Mouse (Mus musculus) kidney, postnatal 0 days (tissue): ENCODE measurements around the gene Map3k13. TPM values are rescaled to one million over a fixed set of nuclear protein-coding genes. Genes with fewer than 3 reads are reported as not detected.

Experiments
- ATAC-seq: fragments of 200-750 bp; cut with Nextera tagmentation; replicated peaks from 2 replicates; pipeline ENCODE4 v1.8.0; 2017; ENCODE audit warnings: low read depth, moderate number of reproducible peaks, moderate TSS enrichment, moderate library complexity; ENCODE audit not compliant: low FRiP score
- DNase-seq: peaks from one replicate; pipeline ENCODE4 v3.0.0-alpha.2; 2016; ENCODE audit warnings: low spot score
- H3K27ac ChIP-seq: fragments of 300-500 bp; sonication (generic); 2 replicates; pipeline ENCODE4 v1.5.1; 2014; ENCODE audit warnings: mild to moderate bottlenecking
- H3K27me3 ChIP-seq: fragments of 300-500 bp; sonication (generic); 2 replicates; pipeline ENCODE4 v1.6.1; 2014; ENCODE audit warnings: low read length, mixed read lengths; ENCODE audit not compliant: insufficient read depth
- H3K36me3 ChIP-seq: fragments of 300-500 bp; sonication (generic); 2 replicates; pipeline ENCODE4 v1.6.1; 2014; ENCODE audit warnings: low read length, mixed read lengths; ENCODE audit not compliant: insufficient read depth
- H3K4me1 ChIP-seq: fragments of 300-500 bp; sonication (generic); replicated peaks from 2 replicates; pipeline ENCODE4 v1.6.1; 2014; ENCODE audit warnings: antibody characterized with exemption, low read length, mixed read lengths; ENCODE audit not compliant: insufficient read depth
- H3K4me2 ChIP-seq: fragments of 300-500 bp; sonication (generic); 2 replicates; pipeline ENCODE4 v1.6.1; 2014; ENCODE audit warnings: mild to moderate bottlenecking, low read length, moderate library complexity, mixed read lengths
- H3K4me3 ChIP-seq: fragments of 300-500 bp; sonication (generic); replicated peaks from 2 replicates; pipeline ENCODE4 v1.5.1; 2014; ENCODE audit warnings: low read depth, low read length
- H3K9ac ChIP-seq: fragments of 300-500 bp; sonication (generic); 2 replicates; pipeline ENCODE4 v1.6.1; 2014; ENCODE audit warnings: low read depth, low read length
- H3K9me3 ChIP-seq: fragments of 300-500 bp; sonication (generic); replicated peaks from 2 replicates; pipeline ENCODE4 v1.6.1; 2016; ENCODE audit warnings: low read length, inconsistent platforms, mixed read lengths
- CTCF ChIP-seq: IDR thresholded peaks from 2 replicates; pipeline ENCODE4 v1.5.1; 2016; ENCODE audit warnings: antibody characterized with exemption, low read depth, mild to moderate bottlenecking, moderate library complexity
- WGBS: fragments of 180-500 bp; shearing (Covaris S2); extraction: QIAGEN DNeasy Blood & Tissue Kit; methylation state at CpG from one replicate; pipeline ENCODE4 v1.1.7; 2014; 5-methylcytosine and 5-hydroxymethylcytosine counted together
- polyA plus RNA-seq: library from polyadenylated mRNA; unstranded; fragments of >200 nt; fragmentation: Nextera tagmentation; extraction: Ambion mirVana; gene quantifications from 2 replicates; pipeline ENCODE4 v1.2.1, GENCODE M21; 2015

Map3k13 gene
- polyA plus RNA-seq, 1 experiment from 2014 or later, result 0.53 TPM

DNA sequence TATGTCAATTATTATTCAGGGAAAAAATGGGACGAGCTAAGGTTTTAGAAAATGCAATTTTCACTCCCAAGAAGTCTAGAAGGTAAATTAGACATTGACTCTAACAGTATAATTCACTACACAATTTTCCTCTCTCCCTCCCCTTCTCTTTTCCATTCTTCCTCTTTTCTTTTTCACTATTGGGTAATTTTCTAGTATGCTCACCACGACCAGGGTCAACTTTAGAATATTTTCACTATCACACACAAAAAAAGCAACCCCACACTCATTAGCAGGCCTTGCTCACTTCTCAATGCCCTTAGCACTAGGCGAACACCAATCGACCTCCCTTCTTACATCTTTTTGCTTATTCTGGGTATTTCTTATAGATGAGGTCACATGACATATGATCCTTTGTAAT is 54.7 kb downstream of the Map3k13 start:
- DNase-seq, result no peak
- Histone ChIP-seq H3K4me3 (no peak overlapping the region), H3K9me3 (no peaks in the 10 kb centered on the region), H3K4me2 (no peak overlapping the region), H3K4me1 (no peaks in the 10 kb centered on the region), H3K27ac (no peak overlapping the region), H3K36me3 (no peaks in the 10 kb centered on the region), H3K9ac (no peak overlapping the region), H3K27me3 (no peaks in the 10 kb centered on the region)
- ATAC-seq, result no peak
- TF ChIP-seq CTCF, result no peak
- WGBS, result 87% methylated on average over 4 of the region's 4 CpGs

DNA sequence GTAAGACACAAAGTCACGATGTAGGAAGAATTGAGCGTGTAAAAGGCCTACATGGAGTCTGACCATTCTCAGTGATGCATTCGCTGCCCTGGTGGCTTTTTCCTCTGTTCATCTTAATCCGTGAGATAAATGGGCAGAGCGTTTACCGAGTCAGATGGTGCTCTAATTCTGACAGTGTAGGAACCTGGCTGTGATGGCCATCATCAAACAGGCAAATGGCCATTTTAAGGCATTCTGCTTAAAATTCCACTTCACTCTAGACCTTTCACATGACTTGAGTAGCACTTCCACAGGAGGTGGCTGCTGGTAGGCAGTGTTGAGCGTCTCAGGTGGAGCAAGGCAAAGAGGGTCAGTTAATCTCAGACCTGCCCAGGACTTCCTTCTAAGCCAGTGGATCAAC is 58.2 kb downstream of the Map3k13 start:
- Histone ChIP-seq H3K9ac (no peak overlapping the region), H3K4me3 (no peak overlapping the region), H3K4me1 (no peaks in the 10 kb centered on the region), H3K27me3 (no peaks in the 10 kb centered on the region), H3K27ac (no peak overlapping the region), H3K36me3 (no peaks in the 10 kb centered on the region), H3K4me2 (no peak overlapping the region), H3K9me3 (no peaks in the 10 kb centered on the region)
- DNase-seq (no peak), ATAC-seq (no peak)
- TF ChIP-seq CTCF, result no peak
- WGBS, result 93% methylated on average over 7 of the region's 7 CpGs

DNA sequence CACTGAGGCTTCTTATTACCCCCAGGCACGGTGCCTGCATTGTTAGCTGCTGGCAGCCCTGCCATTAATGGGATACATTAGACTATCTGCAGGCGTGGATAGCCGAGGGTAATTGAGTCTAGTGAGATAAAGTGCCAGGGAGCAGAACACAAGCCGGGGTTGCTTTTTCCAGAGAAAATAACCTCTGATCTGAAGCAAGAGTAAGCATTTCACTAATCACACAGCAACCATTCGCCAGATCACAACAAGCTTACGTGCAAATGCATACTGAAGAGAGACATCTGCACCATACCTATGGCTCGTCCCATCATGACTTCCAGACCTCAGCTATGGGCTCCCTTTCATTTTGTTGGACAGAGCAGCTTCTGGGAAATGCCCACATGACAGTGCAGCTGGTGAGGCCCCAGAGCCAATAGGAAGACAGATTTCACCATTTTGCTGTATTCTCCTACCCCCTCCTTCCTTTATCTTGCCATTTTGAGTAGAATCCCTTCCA is 59.3 kb downstream of the Map3k13 start:
- 59% methylated on average over 7 of the region's 7 CpGs for WGBS
- Histone ChIP-seq H3K9me3 (no peaks in the 10 kb centered on the region), H3K4me1 (no peaks in the 10 kb centered on the region), H3K4me3 (no peak overlapping the region), H3K9ac (no peak overlapping the region), H3K36me3 (no peaks in the 10 kb centered on the region), H3K27me3 (no peaks in the 10 kb centered on the region), H3K27ac (no peak overlapping the region), H3K4me2 (no peak overlapping the region)
- DNase-seq (no peak), ATAC-seq (no peak)
- TF ChIP-seq CTCF, result no peak

DNA sequence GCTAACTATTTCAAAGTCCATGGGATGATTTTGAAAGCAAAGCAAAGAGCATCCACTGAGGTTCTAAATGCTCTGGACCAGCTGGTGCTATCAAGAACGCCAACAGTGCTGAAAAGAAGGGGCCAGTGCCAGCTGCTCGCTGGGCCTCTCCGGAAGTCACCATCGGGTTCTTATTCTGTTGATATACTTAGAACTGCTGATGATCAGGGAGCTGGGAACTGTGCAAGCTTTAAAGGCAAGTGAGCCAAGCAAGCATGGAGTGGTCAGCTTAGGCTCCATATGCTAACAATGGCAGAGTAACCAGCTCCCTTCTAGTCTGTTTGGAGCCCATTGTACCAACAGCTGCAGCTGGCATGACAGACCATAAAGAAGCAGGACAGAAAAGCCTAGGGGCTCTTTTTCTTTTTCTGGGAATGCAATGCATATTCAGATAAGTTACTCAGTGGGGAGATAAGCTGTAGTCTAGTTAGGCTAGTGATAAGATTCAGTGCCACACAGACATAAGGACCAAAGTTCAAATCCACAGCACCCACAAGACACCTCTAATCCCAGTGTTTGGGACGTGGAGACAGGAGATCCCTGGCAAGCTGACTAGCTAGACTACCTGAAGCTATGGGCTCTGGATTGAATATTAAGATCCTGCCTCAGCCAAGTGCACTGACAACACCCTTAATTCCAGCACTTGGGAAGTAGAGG is 60.6 kb downstream of the Map3k13 start:
- Histone ChIP-seq H3K9ac (no peak overlapping the region), H3K27ac (no peak overlapping the region), H3K27me3 (no peaks in the 10 kb centered on the region), H3K4me1 (no peaks in the 10 kb centered on the region), H3K4me3 (no peak overlapping the region), H3K36me3 (no peaks in the 10 kb centered on the region), H3K9me3 (no peaks in the 10 kb centered on the region), H3K4me2 (no peak overlapping the region)
- DNase-seq (no peak), ATAC-seq (no peak)
- TF ChIP-seq CTCF, result no peak
- whole genome bisulfite sequencing, result 89% methylated on average over 5 of the region's 5 CpGs

DNA sequence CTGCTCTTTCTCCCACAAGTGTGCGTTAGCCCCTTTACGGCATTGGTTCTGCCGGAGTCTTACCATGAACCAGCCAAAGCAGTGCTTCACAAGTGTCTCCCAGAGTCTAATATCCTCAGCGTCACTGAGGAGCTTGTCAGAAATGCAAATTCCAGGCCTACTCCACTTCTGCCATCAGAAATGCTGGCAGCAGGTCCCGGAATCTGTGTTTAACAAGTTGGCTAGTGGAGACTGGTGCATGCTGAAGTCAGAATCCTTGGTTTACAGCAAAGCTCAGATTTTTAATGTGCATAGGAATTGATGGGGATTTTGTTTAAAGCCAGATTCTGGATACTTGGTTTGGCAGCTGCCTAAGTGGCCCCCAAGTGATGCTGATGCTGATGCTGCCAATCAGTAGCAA is 62.0 kb downstream of the Map3k13 start:
- no peak overlapping the region for H3K27ac ChIP-seq
- WGBS, result 86% methylated on average over 5 of the region's 5 CpGs
- DNase-seq, result no peak

DNA sequence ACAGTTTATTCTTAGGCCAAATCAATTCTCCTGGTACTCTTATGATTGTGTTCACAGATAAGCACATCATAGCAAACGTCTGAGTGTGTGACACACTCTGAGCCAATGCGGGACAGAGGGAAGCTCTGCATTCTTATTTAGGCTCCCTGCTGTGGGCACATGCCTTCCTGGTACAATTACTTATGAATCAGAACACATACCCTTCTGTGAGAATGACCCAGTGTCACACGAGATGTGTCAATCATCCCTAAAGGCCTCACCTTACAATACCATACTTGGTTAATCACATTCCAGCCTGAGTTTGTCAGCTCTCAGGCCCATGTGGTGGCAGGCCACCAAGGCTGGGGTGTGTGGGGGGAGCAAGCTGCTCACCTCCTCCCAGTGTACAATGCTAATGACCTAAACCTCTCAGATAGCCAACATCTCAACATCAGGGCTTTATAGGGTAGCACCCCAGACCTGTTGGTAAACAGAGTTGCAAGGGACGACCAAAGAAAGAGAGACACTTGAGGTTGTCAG is 63.0 kb downstream of the Map3k13 start:
- Histone ChIP-seq H3K9ac (no peak overlapping the region), H3K36me3 (no peaks in the 10 kb centered on the region), H3K4me1 (no peaks in the 10 kb centered on the region), H3K27ac (no peak overlapping the region), H3K27me3 (no peaks in the 10 kb centered on the region), H3K4me3 (no peak overlapping the region), H3K9me3 (no peaks in the 10 kb centered on the region), H3K4me2 (no peak overlapping the region)
- DNase-seq (no peak), ATAC-seq (no peak)
- no peak for TF ChIP-seq CTCF
- 57% methylated on average over 4 of the region's 4 CpGs for WGBS

More for the DNA sequence above, 62.0 kb downstream of the Map3k13 start:
- no peak for ATAC-seq
- Histone ChIP-seq H3K4me3 (no peak overlapping the region), H3K27me3 (no peaks in the 10 kb centered on the region), H3K9ac (no peak overlapping the region), H3K4me2 (no peak overlapping the region), H3K4me1 (no peaks in the 10 kb centered on the region), H3K9me3 (no peaks in the 10 kb centered on the region), H3K36me3 (no peaks in the 10 kb centered on the region)
- no peak for TF ChIP-seq CTCF
